Mouse (Mus musculus) lung, embryonic 16.5 days (tissue): ENCODE results near the gene Hnrnpc. TPM values are rescaled to one million over a fixed set of nuclear protein-coding genes. Genes with fewer than 3 reads are reported as not detected.

Source experiments
- ATAC-seq: fragments of 200-750 bp; cut with Nextera tagmentation; 2 replicates; pipeline ENCODE4 v1.8.0; 2017; ENCODE audit warnings: low read depth, mild to moderate bottlenecking, moderate library complexity
- H3K27ac ChIP-seq: fragments of 300-500 bp; sonication (generic); 2 replicates; pipeline ENCODE4 v1.5.1; 2014; ENCODE audit warnings: mild to moderate bottlenecking, control low read depth, low read length
- H3K27me3 ChIP-seq: fragments of 300-500 bp; sonication (generic); 2 replicates; pipeline ENCODE4 v1.6.1; 2014; ENCODE audit warnings: low read depth, low read length, mixed read lengths; ENCODE audit not compliant: control insufficient read depth, insufficient read depth
- H3K36me3 ChIP-seq: fragments of 300-500 bp; sonication (generic); 2 replicates; pipeline ENCODE4 v1.6.1; 2014; ENCODE audit warnings: low read length; ENCODE audit not compliant: control insufficient read depth, insufficient read depth
- H3K4me1 ChIP-seq: fragments of 300-500 bp; sonication (generic); replicated peaks from 2 replicates; pipeline ENCODE4 v1.6.1; 2014; ENCODE audit warnings: low read length, mixed read lengths; ENCODE audit not compliant: control insufficient read depth, insufficient read depth
- H3K4me2 ChIP-seq: fragments of 300-500 bp; sonication (generic); 2 replicates; pipeline ENCODE4 v1.6.1; 2014; ENCODE audit warnings: low read depth, low read length, control low read depth
- H3K4me3 ChIP-seq: fragments of 300-500 bp; sonication (generic); 2 replicates; pipeline ENCODE4 v1.5.1; 2014; ENCODE audit warnings: mild to moderate bottlenecking, low read length, control low read depth
- H3K9ac ChIP-seq: fragments of 300-500 bp; sonication (generic); 2 replicates; pipeline ENCODE4 v1.6.1; 2014; ENCODE audit warnings: low read length, control low read depth
- H3K9me3 ChIP-seq: fragments of 300-500 bp; sonication (generic); 2 replicates; pipeline ENCODE4 v1.6.1; 2016; ENCODE audit warnings: low read length; ENCODE audit not compliant: control insufficient read depth
- WGBS: fragments of 180-500 bp; shearing (Covaris S2); extraction: QIAGEN DNeasy Blood & Tissue Kit; methylation state at CpG from one replicate; pipeline ENCODE4 v1.1.7; 2014; 5-methylcytosine and 5-hydroxymethylcytosine counted together
- polyA plus RNA-seq: library from polyadenylated mRNA; unstranded; fragments of >200 nt; fragmentation: Nextera tagmentation; extraction: Ambion mirVana; gene quantifications from 2 replicates; pipeline ENCODE4 v1.2.1, GENCODE M21; 2015

Hnrnpc gene
- polyA plus RNA-seq, 1 experiment from 2014 or later = 612 TPM

- Histone ChIP-seq H3K4me2 (no peak overlapping the region), H3K4me1 (peaks cover 18% of the 10 kb centered on the region), H3K4me3 (no peak overlapping the region), H3K36me3 (no peaks in the 10 kb centered on the region), H3K9me3 (no peaks in the 10 kb centered on the region), H3K27ac (no peak overlapping the region), H3K27me3 (no peaks in the 10 kb centered on the region), H3K9ac (no peak overlapping the region)
- WGBS = 73% methylated on average over 2 of the region's 2 CpGs
- no peak for ATAC-seq
Measured at GRCm38 (mm10) chr14:52108025-52108424, 4.2 kb upstream of the Hnrnpc start.

GRCm38 (mm10) chr14:52106741-52107140 is 2.9 kb upstream of the Hnrnpc start:
- no peaks in the 10 kb centered on the region for H3K9me3 ChIP-seq
- peak overlapping the region; percentile 93 for H3K27ac ChIP-seq
- peak overlapping the region; percentile 45 for H3K4me2 ChIP-seq
- H3K4me3 ChIP-seq = peak overlapping the region; percentile 14; the same call in 1 of the 2 replicates
- H3K9ac ChIP-seq = peak overlapping the region; percentile 55
- no peaks in the 10 kb centered on the region for H3K27me3 ChIP-seq
- peak; percentile 43 for ATAC-seq
- H3K4me1 ChIP-seq = peaks cover 23% of the 10 kb centered on the region
- no peaks in the 10 kb centered on the region for H3K36me3 ChIP-seq
- 3% methylated on average over 10 of the region's 10 CpGs for WGBS

GRCm38 (mm10) chr14:52105308-52105707 is 1.5 kb upstream of the Hnrnpc start:
- WGBS = 64% methylated on average over 2 of the region's 2 CpGs

GRCm38 (mm10) chr14:52104677-52105285 is 953 bp upstream of the Hnrnpc start:
- Histone ChIP-seq H3K27ac (peak overlapping the region; percentile 98), H3K27me3 (no peaks in the 10 kb centered on the region), H3K9me3 (no peaks in the 10 kb centered on the region), H3K4me1 (peaks cover 28% of the 10 kb centered on the region), H3K9ac (peak overlapping the region; percentile 75), H3K36me3 (no peaks in the 10 kb centered on the region), H3K4me2 (peak overlapping the region; percentile 72), H3K4me3 (peak overlapping the region; percentile 46)
- WGBS = 32% methylated on average over 7 of the region's 7 CpGs
- no peak; the same call in none of the 2 replicates for ATAC-seq

More at GRCm38 (mm10) chr14:52105308-52105707, 1.5 kb upstream of the Hnrnpc start:
- Histone ChIP-seq H3K4me1 (peaks cover 26% of the 10 kb centered on the region), H3K9ac (no peak overlapping the region; the same call in 1 of the 2 replicates), H3K27ac (peak overlapping the region; percentile 11; the same call in 1 of the 2 replicates), H3K27me3 (no peaks in the 10 kb centered on the region), H3K4me3 (no peak overlapping the region), H3K4me2 (no peak overlapping the region), H3K36me3 (no peaks in the 10 kb centered on the region), H3K9me3 (no peaks in the 10 kb centered on the region)
- no peak for ATAC-seq

GRCm38 (mm10) chr14:52103474-52103855 is 363 bp downstream of the Hnrnpc start:
- H3K9ac ChIP-seq = peak overlapping the region; percentile 90
- peak overlapping the region; percentile 90 for H3K27ac ChIP-seq
- H3K4me1 ChIP-seq = peaks cover 30% of the 10 kb centered on the region
- no peaks in the 10 kb centered on the region for H3K27me3 ChIP-seq
- peak; percentile 2; the same call in 1 of the 2 replicates for ATAC-seq
- peak overlapping the region; percentile 64; the same call in 1 of the 2 replicates for H3K4me2 ChIP-seq
- H3K4me3 ChIP-seq = peak overlapping the region; percentile 67
- H3K9me3 ChIP-seq = no peaks in the 10 kb centered on the region
- WGBS = 0% methylated on average over 30 of the region's 30 CpGs
- H3K36me3 ChIP-seq = no peaks in the 10 kb centered on the region

GRCm38 (mm10) chr14:52101285-52102157 is 2.3 kb downstream of the Hnrnpc start:
- no peaks in the 10 kb centered on the region for H3K27me3 ChIP-seq
- peaks cover 23% of the 10 kb centered on the region for H3K4me1 ChIP-seq
- no peak overlapping the region for H3K27ac ChIP-seq
- no peaks in the 10 kb centered on the region for H3K9me3 ChIP-seq
- peaks cover 4% of the 10 kb centered on the region; the same call in 1 of the 2 replicates for H3K36me3 ChIP-seq
- peak overlapping the region; percentile 64 for H3K4me2 ChIP-seq
- ATAC-seq = no peak
- WGBS = 45% methylated on average over 1 of the region's 1 CpGs
- H3K9ac ChIP-seq = no peak overlapping the region
- H3K4me3 ChIP-seq = peak overlapping the region; percentile 67

- no peak overlapping the region for H3K27ac ChIP-seq
- no peak for ATAC-seq
- no peaks in the 10 kb centered on the region for H3K27me3 ChIP-seq
- H3K36me3 ChIP-seq = peaks cover 6% of the 10 kb centered on the region; the same call in 1 of the 2 replicates
- peaks cover 17% of the 10 kb centered on the region for H3K4me1 ChIP-seq
- H3K9ac ChIP-seq = no peak overlapping the region
- WGBS = 55% methylated on average over 5 of the region's 5 CpGs
- H3K4me2 ChIP-seq = no peak overlapping the region; the same call in 1 of the 2 replicates
- no peaks in the 10 kb centered on the region for H3K9me3 ChIP-seq
- no peak overlapping the region for H3K4me3 ChIP-seq
Measured at GRCm38 (mm10) chr14:52100170-52100960, 3.5 kb downstream of the Hnrnpc start.

- no peak overlapping the region for H3K4me3 ChIP-seq
- no peak overlapping the region for H3K4me2 ChIP-seq
- WGBS = 66% methylated on average over 2 of the region's 2 CpGs
Measured at GRCm38 (mm10) chr14:52099563-52099962, 4.3 kb downstream of the Hnrnpc start.

More at GRCm38 (mm10) chr14:52099563-52099962, 4.3 kb downstream of the Hnrnpc start:
- H3K9ac ChIP-seq = no peak overlapping the region
- peaks cover 14% of the 10 kb centered on the region for H3K4me1 ChIP-seq
- peaks cover 6% of the 10 kb centered on the region; the same call in 1 of the 2 replicates for H3K36me3 ChIP-seq
- no peaks in the 10 kb centered on the region for H3K9me3 ChIP-seq
- H3K27ac ChIP-seq = no peak overlapping the region
- ATAC-seq = no peak
- H3K27me3 ChIP-seq = no peaks in the 10 kb centered on the region
